Mouse (Mus musculus): ENCODE results near the gene Gatc.
A peak's percentile ranks its signal among the peaks of the same experiment; 100 is the strongest.

DNA sequence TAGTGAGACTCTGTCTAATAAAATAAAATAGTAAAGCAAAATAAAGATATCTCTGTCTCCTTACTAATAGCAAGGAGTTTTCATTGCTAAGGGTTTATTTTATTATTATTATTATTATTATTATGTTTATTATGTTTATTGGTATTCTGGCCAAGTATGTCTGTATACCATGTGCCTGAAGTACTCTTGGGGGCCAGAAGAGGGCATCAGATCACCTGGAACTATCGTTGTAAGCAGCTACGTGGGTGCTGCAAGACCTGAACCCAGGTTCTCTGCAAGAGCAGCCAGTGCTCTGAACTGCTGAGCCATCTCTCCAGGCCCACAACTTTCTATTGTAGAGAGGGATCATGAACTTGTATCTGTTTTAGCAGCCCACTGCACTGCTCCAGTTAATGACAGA, 34.5 kb upstream of the Gatc start:
- TF ChIP-seq MEF2A (IDR thresholded peaks at IDR 0.05; ENCODE audit: borderline replicate concordance, low read depth, low read length) (no peak), ZC3H11A (IDR thresholded peaks at IDR 0.05; ENCODE audit: low read depth, low read length) (no peak), CHD1 (IDR thresholded peaks at IDR 0.05; ENCODE audit: low read depth, low read length) (no peak), JUN (IDR thresholded peaks at IDR 0.05; ENCODE audit: insufficient read depth, low read depth, low read length) (no peak), KAT2A (IDR thresholded peaks at IDR 0.05; ENCODE audit: insufficient replicate concordance, low read length) (no peak), CTCF (conservative IDR thresholded peaks at IDR 0.05 in 1 of 2, IDR thresholded peaks at IDR 0.05 in 1 of 2; ENCODE audit: low read depth in 2 of 2, low read length in 2 of 2) (peak in 1 of 2 experiments; percentile 21; a peak in 1 of 4 replicates), POLR2A (IDR thresholded peaks at IDR 0.05; ENCODE audit: low read depth, low read length) (no peak), EP300 (IDR thresholded peaks at IDR 0.05; ENCODE audit: low read length) (no peak), ZNF384 (IDR thresholded peaks at IDR 0.05; ENCODE audit: low read depth, low read length) (no peak), ZKSCAN1 (IDR thresholded peaks at IDR 0.05; ENCODE audit: borderline replicate concordance, low read depth, low read length) (no peak), ELF1 (IDR thresholded peaks at IDR 0.05; ENCODE audit: low read depth, low read length) (no peak), SMC3 (IDR thresholded peaks at IDR 0.05; ENCODE audit: low read depth, low read length) (0 out of 2 replicates have a peak, but pooled peaks have one; percentile 13)

Data from CH12.LX (cell line).